ENCODE assay signal across 23 mouse cellular contexts in genomic region chr17:73400862-73401261, GRCm38 (mm10). TPM values are rescaled to one million over a fixed set of nuclear protein-coding genes. Genes with fewer than 3 reads are reported as not detected.
"Had no signal": no experiment of that assay in that cellular context is flagged by ENCODE, and none has a peak within 500 bp of the region (broad histone marks: within the 10 kb centered on the region; RNA-seq: fewer than 3 reads in every experiment).

Gene Capn13 (minus strand): TSS chr17:73400866.

- H3K9ac ChIP-seq: liver, embryonic 14.5 days; lung, embryonic 14.5 days; midbrain, embryonic 13.5 days; neural tube, embryonic 13.5 days; neural tube, embryonic 15.5 days had no signal

- H3K4me2 ChIP-seq: lung, embryonic 14.5 days; midbrain, embryonic 11.5 days; midbrain, embryonic 13.5 days; neural tube, embryonic 13.5 days; neural tube, embryonic 15.5 days had no signal

- H3K27ac ChIP-seq: liver, embryonic 14.5 days; macrophage; midbrain, embryonic 13.5 days; neural tube, embryonic 13.5 days; neural tube, embryonic 15.5 days had no signal

- DNase-seq: lung, adult 18-20 months; lung, embryonic 14.5 days; lung, postnatal 14 days; lung, postnatal 36 days; retina, postnatal 1 day; right cerebral cortex, adult 18-20 months; right cerebral cortex, postnatal 25 days; right cerebral cortex, postnatal 4 days; spleen, adult 18-20 months; thymus, adult 18-20 months; thymus, postnatal 14 days; thymus, postnatal 36 days had no signal

- H3K9me3 ChIP-seq: megakaryocyte, embryonic 14.5 days; midbrain, embryonic 13.5 days; neural tube, embryonic 13.5 days; neural tube, embryonic 15.5 days had no signal

- H3K27me3 ChIP-seq: megakaryocyte, embryonic 14.5 days; midbrain, embryonic 13.5 days; neural tube, embryonic 13.5 days; neural tube, embryonic 15.5 days had no signal

- H3K4me3 ChIP-seq: megakaryocyte, embryonic 14.5 days; midbrain, embryonic 13.5 days; myocyte; neural tube, embryonic 13.5 days; neural tube, embryonic 15.5 days had no signal

- H3K4me1 ChIP-seq: megakaryocyte, embryonic 14.5 days; midbrain, embryonic 13.5 days; neural tube, embryonic 13.5 days; neural tube, embryonic 15.5 days had no signal

- H3K36me3 ChIP-seq: midbrain, embryonic 13.5 days; neural tube, embryonic 13.5 days; neural tube, embryonic 15.5 days had no signal

- ATAC-seq: midbrain, embryonic 13.5 days; midbrain, embryonic 16.5 days had no signal

RNA-seq across cellular contexts. Expression of gene Capn13, which starts in this region (rescaled TPM):
- polyA plus RNA-seq: liver, embryonic 16.5 days; lung, embryonic 14.5 days; lung, embryonic 16.5 days; macrophage; midbrain, embryonic 11.5 days; midbrain, embryonic 16.5 days; myocyte had no signal
